Mouse (Mus musculus): ENCODE data around the gene Smim14. TPM values are rescaled to one million over a fixed set of nuclear protein-coding genes. Genes with fewer than 3 reads are reported as not detected.

Gene Smim14
- polyA plus RNA-seq, 1 experiment: not detected

- H3K4me3 ChIP-seq (ENCODE audit: insufficient read depth, low read depth, low read length): peak overlapping the region; percentile 88
- WGBS: under 1% methylated on average over 47 of the region's 47 CpGs
- H3K4me1 ChIP-seq (ENCODE audit: control insufficient read depth, insufficient read depth, low read length): no peaks in the 10 kb centered on the region
- TF ChIP-seq POLR2A (IDR thresholded peaks at IDR 0.05; ENCODE audit: insufficient read depth, low read depth, low read length) (no peak; the same call in none of the 2 replicates), CTCF (IDR thresholded peaks at IDR 0.05; ENCODE audit: insufficient read depth, low read depth, low read length) (no peak)
- H3K27ac ChIP-seq (ENCODE audit: insufficient read depth, low read depth, low read length): no peak overlapping the region
These were observed 101.6 kb downstream of the Smim14 start for GRCm38 (mm10) chr5:65435363-65435805.

DNA sequence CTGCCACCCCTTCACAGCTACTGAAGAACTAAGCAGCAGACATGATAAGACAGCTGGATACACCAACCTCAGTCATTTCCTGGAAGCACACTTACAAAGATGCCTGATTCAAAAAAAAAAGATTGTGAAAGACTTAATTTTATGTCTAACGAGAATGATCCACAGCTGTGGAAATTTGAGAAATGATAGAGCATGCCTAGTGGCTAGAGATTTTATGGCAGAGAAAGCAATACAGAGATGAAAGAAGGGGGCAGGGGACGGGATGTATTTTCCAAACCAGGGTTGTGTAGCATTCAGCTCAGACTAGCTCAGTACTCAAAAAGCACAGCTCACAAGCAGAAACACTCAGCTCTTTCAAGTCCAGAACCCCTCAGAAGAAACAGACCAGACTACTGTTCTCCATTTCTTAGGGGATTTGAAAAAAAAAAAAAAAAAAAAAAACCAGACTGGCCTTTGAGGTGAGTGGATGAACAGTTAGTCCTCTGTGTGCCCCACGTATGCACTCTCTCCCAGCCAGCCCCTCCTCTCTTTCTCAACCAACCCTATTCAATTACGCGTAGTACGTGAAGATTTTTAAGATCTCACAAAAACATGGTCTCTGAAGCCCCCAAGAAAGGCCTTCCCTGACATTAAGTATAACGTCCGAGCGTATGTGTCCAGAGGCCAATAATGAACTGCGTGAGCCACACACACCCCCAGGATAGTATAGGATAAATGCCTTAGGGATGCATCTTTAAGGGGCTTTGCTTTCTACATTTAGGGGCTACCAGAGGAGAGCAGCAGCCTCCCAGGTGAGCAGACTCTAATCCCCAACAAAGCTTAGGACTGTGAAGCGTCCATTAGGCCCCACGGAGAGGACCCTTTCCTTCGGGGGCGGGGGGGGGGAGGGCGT lies 102.3 kb downstream of the Smim14 start:
- Histone ChIP-seq H3K4me1 (ENCODE audit: control insufficient read depth, insufficient read depth, low read length) (no peaks in the 10 kb centered on the region), H3K27ac (ENCODE audit: insufficient read depth, low read depth, low read length) (no peak overlapping the region), H3K4me3 (ENCODE audit: insufficient read depth, low read depth, low read length) (peak overlapping the region; percentile 88)
- WGBS: 3% methylated on average over 15 of the region's 15 CpGs
- TF ChIP-seq POLR2A (IDR thresholded peaks at IDR 0.05; ENCODE audit: insufficient read depth, low read depth, low read length): no peak
- no peak for TF ChIP-seq CTCF (IDR thresholded peaks at IDR 0.05; ENCODE audit: insufficient read depth, low read depth, low read length)

DNA sequence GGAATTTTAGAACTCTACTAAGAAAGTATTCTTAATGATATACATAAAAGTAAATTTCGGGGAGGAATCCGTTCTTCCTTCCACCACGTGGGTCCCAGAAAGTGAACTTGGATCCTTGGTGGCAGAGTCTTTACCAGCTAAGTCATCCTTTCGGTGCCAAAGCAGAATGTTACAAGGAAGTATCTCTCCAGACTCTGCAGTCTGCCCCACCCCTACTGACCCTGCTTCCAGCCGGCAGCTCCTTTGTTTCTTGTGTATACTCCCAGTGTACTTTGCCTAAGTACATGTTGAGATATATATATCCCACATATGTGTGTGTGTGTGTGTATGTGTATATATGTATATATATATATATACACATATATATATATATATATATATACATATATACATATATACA lies 107.5 kb downstream of the Smim14 start:
- 89% methylated on average over 5 of the region's 5 CpGs for WGBS
- Histone ChIP-seq H3K4me1 (ENCODE audit: control insufficient read depth, insufficient read depth, low read length) (no peaks in the 10 kb centered on the region), H3K4me3 (ENCODE audit: insufficient read depth, low read depth, low read length) (no peak overlapping the region), H3K27ac (ENCODE audit: insufficient read depth, low read depth, low read length) (no peak overlapping the region)
- no peak for TF ChIP-seq POLR2A (IDR thresholded peaks at IDR 0.05; ENCODE audit: insufficient read depth, low read depth, low read length)
- TF ChIP-seq CTCF (IDR thresholded peaks at IDR 0.05; ENCODE audit: insufficient read depth, low read depth, low read length): no peak

- 38% methylated on average over 4 of the region's 4 CpGs for WGBS
- no peaks in the 10 kb centered on the region for H3K4me1 ChIP-seq (ENCODE audit: control insufficient read depth, insufficient read depth, low read length)
These were observed 108.7 kb downstream of the Smim14 start for GRCm38 (mm10) chr5:65428321-65428720.

GRCm38 (mm10) chr5:65425251-65425650 lies 111.7 kb downstream of the Smim14 start:
- 92% methylated on average over 5 of the region's 5 CpGs for WGBS
- Histone ChIP-seq H3K4me1 (ENCODE audit: control insufficient read depth, insufficient read depth, low read length) (no peaks in the 10 kb centered on the region), H3K27ac (ENCODE audit: insufficient read depth, low read depth, low read length) (no peak overlapping the region), H3K4me3 (ENCODE audit: insufficient read depth, low read depth, low read length) (no peak overlapping the region)
- TF ChIP-seq POLR2A (IDR thresholded peaks at IDR 0.05; ENCODE audit: insufficient read depth, low read depth, low read length) (no peak), CTCF (IDR thresholded peaks at IDR 0.05; ENCODE audit: insufficient read depth, low read depth, low read length) (no peak)

More at GRCm38 (mm10) chr5:65428321-65428720, 108.7 kb downstream of the Smim14 start:
- TF ChIP-seq CTCF (IDR thresholded peaks at IDR 0.05; ENCODE audit: insufficient read depth, low read depth, low read length): no peak
- no peak for TF ChIP-seq POLR2A (IDR thresholded peaks at IDR 0.05; ENCODE audit: insufficient read depth, low read depth, low read length)
- Histone ChIP-seq H3K4me3 (ENCODE audit: insufficient read depth, low read depth, low read length) (no peak overlapping the region), H3K27ac (ENCODE audit: insufficient read depth, low read depth, low read length) (no peak overlapping the region)

GRCm38 (mm10) chr5:65424215-65424614 lies 112.8 kb downstream of the Smim14 start:
- no peak overlapping the region for H3K4me3 ChIP-seq (ENCODE audit: insufficient read depth, low read depth, low read length)
- no peak overlapping the region for H3K27ac ChIP-seq (ENCODE audit: insufficient read depth, low read depth, low read length)
- WGBS: 87% methylated on average over 6 of the region's 6 CpGs
- no peaks in the 10 kb centered on the region for H3K4me1 ChIP-seq (ENCODE audit: control insufficient read depth, insufficient read depth, low read length)
- no peak for TF ChIP-seq CTCF (IDR thresholded peaks at IDR 0.05; ENCODE audit: insufficient read depth, low read depth, low read length)
- TF ChIP-seq POLR2A (IDR thresholded peaks at IDR 0.05; ENCODE audit: insufficient read depth, low read depth, low read length): no peak

DNA sequence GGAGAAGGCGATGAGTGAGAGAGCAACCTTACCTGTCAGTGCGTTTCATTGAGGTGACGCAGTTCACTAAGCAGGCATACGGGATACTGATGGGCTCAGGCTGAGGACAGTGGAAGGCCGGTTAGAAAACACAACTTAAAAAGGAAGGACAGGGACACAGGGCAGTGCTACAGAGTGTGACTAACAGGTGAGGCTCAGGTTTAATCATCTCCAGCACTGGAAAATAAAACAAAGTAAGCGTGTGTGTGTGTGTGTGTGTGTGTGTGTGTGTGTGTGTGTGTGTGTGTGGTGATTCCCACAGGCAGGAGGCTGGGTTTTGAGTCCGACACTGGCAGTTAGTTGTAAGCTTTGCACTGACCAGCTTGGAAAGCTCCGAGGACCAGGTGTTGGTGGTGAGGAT lies 114.2 kb downstream of the Smim14 start:
- Histone ChIP-seq H3K27ac (ENCODE audit: insufficient read depth, low read depth, low read length) (no peak overlapping the region), H3K4me3 (ENCODE audit: insufficient read depth, low read depth, low read length) (no peak overlapping the region), H3K4me1 (ENCODE audit: control insufficient read depth, insufficient read depth, low read length) (peaks cover 4% of the 10 kb centered on the region)
- no peak for TF ChIP-seq POLR2A (IDR thresholded peaks at IDR 0.05; ENCODE audit: insufficient read depth, low read depth, low read length)
- no peak for TF ChIP-seq CTCF (IDR thresholded peaks at IDR 0.05; ENCODE audit: insufficient read depth, low read depth, low read length)
- 95% methylated on average over 8 of the region's 8 CpGs for WGBS

GRCm38 (mm10) chr5:65420822-65421221 lies 116.2 kb downstream of the Smim14 start:
- Histone ChIP-seq H3K27ac (ENCODE audit: insufficient read depth, low read depth, low read length) (no peak overlapping the region), H3K4me3 (ENCODE audit: insufficient read depth, low read depth, low read length) (no peak overlapping the region), H3K4me1 (ENCODE audit: control insufficient read depth, insufficient read depth, low read length) (peaks cover 17% of the 10 kb centered on the region)
- WGBS: 72% methylated on average over 6 of the region's 6 CpGs
- no peak for TF ChIP-seq POLR2A (IDR thresholded peaks at IDR 0.05; ENCODE audit: insufficient read depth, low read depth, low read length)
- TF ChIP-seq CTCF (IDR thresholded peaks at IDR 0.05; ENCODE audit: insufficient read depth, low read depth, low read length): no peak

DNA sequence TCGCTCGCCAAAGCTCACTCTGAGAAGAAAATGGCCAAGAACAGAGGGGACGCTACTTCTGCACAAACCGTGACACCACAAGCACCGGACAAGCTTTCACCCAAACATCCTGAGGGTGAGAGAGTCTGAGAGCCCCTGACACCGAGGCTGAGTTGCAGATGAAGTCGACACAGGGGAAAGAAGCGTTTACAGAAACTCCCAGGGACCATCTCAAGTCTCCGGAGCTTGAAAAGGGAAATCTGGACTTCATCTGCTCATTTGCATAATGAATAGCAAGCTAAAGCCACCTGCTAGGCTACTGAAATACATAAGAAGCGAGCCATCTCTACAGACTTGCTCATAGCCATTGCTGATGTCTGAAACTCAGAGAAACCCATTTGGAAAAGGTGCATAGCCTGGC lies 117.8 kb downstream of the Smim14 start:
- H3K27ac ChIP-seq (ENCODE audit: insufficient read depth, low read depth, low read length): no peak overlapping the region
- 59% methylated on average over 10 of the region's 10 CpGs for WGBS
- peaks cover 20% of the 10 kb centered on the region for H3K4me1 ChIP-seq (ENCODE audit: control insufficient read depth, insufficient read depth, low read length)
- TF ChIP-seq CTCF (IDR thresholded peaks at IDR 0.05; ENCODE audit: insufficient read depth, low read depth, low read length) (no peak), POLR2A (IDR thresholded peaks at IDR 0.05; ENCODE audit: insufficient read depth, low read depth, low read length) (no peak)
- no peak overlapping the region for H3K4me3 ChIP-seq (ENCODE audit: insufficient read depth, low read depth, low read length)

Measured in olfactory bulb, adult 2 months (tissue).